Mouse (Mus musculus) thymus, adult 2 months (tissue): ENCODE data around the gene Glb1l2. TPM values are rescaled to one million over a fixed set of nuclear protein-coding genes. Genes with fewer than 3 reads are reported as not detected.

Source experiments
- DNase-seq: peaks from one replicate; pipeline ENCODE4 v3.0.0; 2021
- H3K27ac ChIP-seq: fragments of 200-500 bp; 2 replicates; pipeline ENCODE4 v1.5.1; 2012; ENCODE audit warnings: low read length, control low read depth; ENCODE audit not compliant: control insufficient read depth, insufficient read depth
- H3K27me3 ChIP-seq: fragments of 200-500 bp; 2 replicates; pipeline ENCODE4 v1.6.1; 2012; ENCODE audit warnings: mild to moderate bottlenecking, low read length, moderate library complexity, mixed read lengths; ENCODE audit not compliant: control insufficient read depth, insufficient read depth
- H3K36me3 ChIP-seq: fragments of 200-500 bp; 2 replicates; pipeline ENCODE4 v1.6.1; 2012; ENCODE audit warnings: mild to moderate bottlenecking, low read length, moderate library complexity; ENCODE audit not compliant: control insufficient read depth, insufficient read depth
- H3K4me1 ChIP-seq: fragments of 200-500 bp; replicated peaks from 2 replicates; pipeline ENCODE4 v1.6.1; 2012; ENCODE audit warnings: low read length; ENCODE audit not compliant: control insufficient read depth, insufficient read depth
- H3K4me3 ChIP-seq: fragments of 200-500 bp; 2 replicates; pipeline ENCODE4 v1.5.1; 2012; ENCODE audit warnings: mild to moderate bottlenecking, low read length, control low read depth, moderate library complexity; ENCODE audit not compliant: control insufficient read depth, insufficient read depth
- CTCF ChIP-seq: fragments of 200-500 bp; IDR thresholded peaks from 2 replicates; pipeline ENCODE4 v1.5.1; 2012; ENCODE audit warnings: mild to moderate bottlenecking, control low read depth, low read length, moderate library complexity, borderline replicate concordance; ENCODE audit not compliant: control insufficient read depth, poor library complexity, insufficient read depth; ENCODE audit errors: extremely low read depth
- POLR2A ChIP-seq: fragments of 200-500 bp; IDR thresholded peaks from 2 replicates; pipeline ENCODE4 v1.6.1; 2012; ENCODE audit warnings: mild to moderate bottlenecking, low read length, control low read depth, moderate library complexity; ENCODE audit not compliant: control insufficient read depth, poor library complexity, insufficient read depth; ENCODE audit errors: extremely low read depth
- WGBS: fragments of 180-500 bp; shearing (Covaris S2); methylation state at CpG from one replicate; pipeline ENCODE4 v1.1.7; 2018; 5-methylcytosine and 5-hydroxymethylcytosine counted together
- polyA plus RNA-seq: library from polyadenylated mRNA; depleted of rRNA; stranded (reverse); fragments of >200 nt; gene quantifications from 2 replicates; pipeline ENCODE4 v1.2.3, GENCODE M21; 2012

Gene Glb1l2
- polyA plus RNA-seq, 1 experiment = 3.9 TPM

DNA sequence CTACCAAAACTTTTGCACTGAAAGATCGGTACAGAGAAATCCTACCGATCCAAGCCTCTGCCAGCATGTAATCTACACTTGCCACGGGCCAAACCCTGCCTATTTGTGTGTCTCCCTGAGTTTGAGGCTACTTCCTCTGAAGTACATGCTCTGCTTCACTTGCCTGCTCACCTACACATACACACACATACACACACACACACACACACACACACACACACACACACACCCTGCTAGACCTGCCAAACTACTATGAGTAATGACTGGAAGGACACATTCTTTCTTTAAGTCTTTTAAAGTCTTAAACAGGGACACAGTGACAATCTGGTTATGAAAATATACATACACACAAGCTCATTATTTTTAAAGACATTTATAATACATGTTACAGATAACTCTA lies 8.1 kb downstream of the Glb1l2 start:
- 88% methylated on average over 3 of the region's 3 CpGs for WGBS
- Histone ChIP-seq H3K27ac (no peak overlapping the region), H3K4me3 (no peak overlapping the region), H3K27me3 (no peaks in the 10 kb centered on the region), H3K4me1 (no peaks in the 10 kb centered on the region), H3K36me3 (no peaks in the 10 kb centered on the region)
- DNase-seq = no peak
- TF ChIP-seq CTCF (no peak), POLR2A (no peak)

DNA sequence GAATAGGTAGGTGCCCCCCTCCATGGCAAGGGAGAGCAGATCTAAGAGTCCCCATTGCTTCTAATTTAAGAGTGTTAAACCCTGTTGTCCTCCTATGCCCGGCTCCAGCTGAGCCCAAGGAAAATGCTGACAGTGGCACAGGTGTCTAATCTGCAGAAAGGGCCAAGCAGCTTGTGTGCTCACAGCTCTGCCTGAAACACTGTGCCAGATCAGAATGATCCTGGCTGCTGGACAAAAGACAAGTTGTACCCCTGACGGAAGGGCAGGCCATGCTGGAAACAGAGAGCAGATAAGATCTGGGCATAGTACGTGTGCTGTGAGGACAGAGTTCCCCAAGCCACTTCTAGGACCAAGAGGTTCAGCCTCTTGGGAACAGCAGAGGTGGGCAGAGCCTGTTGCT lies 13.4 kb downstream of the Glb1l2 start:
- Histone ChIP-seq H3K27ac (no peak overlapping the region), H3K27me3 (no peaks in the 10 kb centered on the region), H3K36me3 (no peaks in the 10 kb centered on the region), H3K4me3 (no peak overlapping the region), H3K4me1 (no peaks in the 10 kb centered on the region)
- WGBS = 89% methylated on average over 3 of the region's 3 CpGs
- no peak for TF ChIP-seq POLR2A
- no peak for DNase-seq

DNA sequence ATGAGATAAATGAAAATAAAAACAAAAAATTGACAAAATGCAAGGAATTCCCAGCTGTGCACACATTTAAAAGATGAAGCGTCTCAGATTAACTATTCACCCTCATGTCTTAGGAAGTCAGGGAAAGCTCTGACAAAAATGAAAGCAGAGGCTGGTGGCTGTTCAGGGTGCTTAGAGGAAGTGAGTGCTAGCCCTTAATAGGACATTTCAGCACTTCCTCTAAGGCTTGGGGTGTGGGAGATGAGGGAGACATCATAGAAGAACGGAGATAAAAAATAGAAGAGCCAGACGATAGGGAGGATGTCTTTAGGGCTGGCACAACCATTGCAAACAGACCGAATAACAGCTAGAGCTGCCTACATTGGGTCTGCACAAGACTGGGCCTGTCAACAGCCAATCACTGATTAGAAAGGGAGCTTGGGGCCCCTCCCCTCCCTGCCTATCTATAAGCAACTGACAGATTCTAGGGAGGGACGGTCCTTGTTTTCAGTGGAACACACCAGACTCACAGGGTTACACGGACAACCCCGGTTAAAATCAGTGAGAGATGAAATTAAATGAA lies 22.8 kb downstream of the Glb1l2 start:
- 46% methylated on average over 7 of the region's 7 CpGs for WGBS
- Histone ChIP-seq H3K4me1 (no peaks in the 10 kb centered on the region), H3K27ac (no peak overlapping the region), H3K36me3 (no peaks in the 10 kb centered on the region), H3K4me3 (no peak overlapping the region), H3K27me3 (no peaks in the 10 kb centered on the region)
- TF ChIP-seq POLR2A (no peak), CTCF (no peak)
- DNase-seq = no peak

DNA sequence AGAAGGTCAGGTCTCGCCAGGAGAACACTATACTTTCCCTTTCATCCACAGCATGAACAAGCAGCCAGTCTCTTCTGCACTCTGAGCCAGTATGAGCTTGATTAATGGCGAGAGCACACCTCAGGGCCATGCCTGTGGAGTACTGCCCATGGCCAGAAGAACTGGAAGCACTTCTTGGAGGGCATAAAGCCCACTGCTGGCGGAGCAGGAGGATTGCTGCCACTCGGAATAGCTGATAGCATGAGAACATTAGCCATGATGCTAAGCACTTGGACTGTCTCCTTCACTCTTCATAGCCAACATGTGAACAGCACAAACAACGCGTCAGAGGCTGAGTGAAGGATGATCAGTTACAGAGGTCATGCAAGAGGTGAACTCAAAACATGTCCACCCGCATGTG lies 27.8 kb downstream of the Glb1l2 start:
- Histone ChIP-seq H3K27me3 (no peaks in the 10 kb centered on the region), H3K27ac (no peak overlapping the region), H3K36me3 (no peaks in the 10 kb centered on the region), H3K4me3 (no peak overlapping the region), H3K4me1 (no peaks in the 10 kb centered on the region)
- TF ChIP-seq CTCF (no peak), POLR2A (no peak)
- no peak for DNase-seq
- WGBS = 89% methylated on average over 7 of the region's 7 CpGs

DNA sequence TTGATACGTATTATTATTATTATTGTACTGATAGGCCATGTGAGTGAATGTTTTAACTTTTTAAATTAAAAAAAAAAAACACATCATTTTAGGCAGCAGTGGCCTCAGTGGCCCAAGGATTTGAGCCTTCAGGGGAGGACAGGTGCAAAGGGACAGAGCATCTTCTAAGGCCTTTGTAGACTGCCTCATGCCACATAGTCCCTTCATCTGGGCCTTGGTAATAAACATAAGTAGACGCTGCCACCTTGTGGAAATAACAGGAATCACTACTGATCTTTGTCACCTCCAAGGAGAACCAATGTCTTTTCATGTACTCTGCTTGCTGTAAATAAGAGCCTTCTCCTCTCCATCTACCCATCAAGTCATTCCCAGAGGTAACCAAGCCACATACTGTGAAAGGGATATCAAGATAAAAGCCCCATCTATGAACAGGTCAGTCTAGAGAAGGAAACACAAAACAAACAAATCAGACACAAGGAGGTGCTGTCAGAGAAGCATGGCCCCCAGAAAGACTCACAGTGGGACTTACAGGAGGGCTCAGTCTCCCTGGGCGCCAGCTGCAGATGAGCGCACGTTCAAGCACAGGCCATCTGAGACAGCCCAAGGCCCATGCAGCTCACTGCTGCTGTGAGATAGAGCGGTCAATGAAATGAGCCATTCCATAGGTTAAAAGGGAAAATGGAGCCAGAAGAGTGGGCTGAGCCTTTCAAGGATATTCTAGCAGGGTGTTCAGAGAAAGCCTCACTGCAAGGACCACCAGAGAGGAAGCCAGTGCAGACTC lies 30.0 kb downstream of the Glb1l2 start:
- no peak for DNase-seq
- Histone ChIP-seq H3K27me3 (no peaks in the 10 kb centered on the region), H3K36me3 (no peaks in the 10 kb centered on the region), H3K27ac (no peak overlapping the region), H3K4me3 (no peak overlapping the region), H3K4me1 (no peaks in the 10 kb centered on the region)
- no peak for TF ChIP-seq POLR2A
- no peak for TF ChIP-seq CTCF
- 71% methylated on average over 6 of the region's 6 CpGs for WGBS

DNA sequence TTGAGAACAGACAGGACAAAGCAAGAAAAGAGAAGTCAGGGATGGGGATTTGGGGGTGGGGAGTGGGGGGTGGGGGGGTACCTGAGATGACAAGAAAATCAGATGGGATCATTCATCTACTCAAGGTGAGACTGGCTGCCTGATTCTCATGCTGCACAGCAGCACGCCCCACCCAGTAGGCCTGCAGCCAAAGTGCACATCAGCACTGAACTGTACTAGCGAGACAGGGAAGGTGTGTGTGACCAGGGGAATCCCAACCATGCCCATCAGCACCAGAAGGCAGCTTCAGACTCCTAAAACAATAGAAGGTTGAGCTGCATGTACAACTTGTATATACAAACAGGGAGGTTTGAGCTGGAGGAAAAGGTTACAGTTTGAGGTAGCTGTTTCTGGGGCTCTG lies 30.6 kb downstream of the Glb1l2 start:
- DNase-seq = no peak
- Histone ChIP-seq H3K4me3 (no peak overlapping the region), H3K36me3 (no peaks in the 10 kb centered on the region), H3K27ac (no peak overlapping the region), H3K4me1 (no peaks in the 10 kb centered on the region), H3K27me3 (no peaks in the 10 kb centered on the region)
- 84% methylated on average over 2 of the region's 2 CpGs for WGBS
- no peak for TF ChIP-seq POLR2A
- TF ChIP-seq CTCF = no peak

DNA sequence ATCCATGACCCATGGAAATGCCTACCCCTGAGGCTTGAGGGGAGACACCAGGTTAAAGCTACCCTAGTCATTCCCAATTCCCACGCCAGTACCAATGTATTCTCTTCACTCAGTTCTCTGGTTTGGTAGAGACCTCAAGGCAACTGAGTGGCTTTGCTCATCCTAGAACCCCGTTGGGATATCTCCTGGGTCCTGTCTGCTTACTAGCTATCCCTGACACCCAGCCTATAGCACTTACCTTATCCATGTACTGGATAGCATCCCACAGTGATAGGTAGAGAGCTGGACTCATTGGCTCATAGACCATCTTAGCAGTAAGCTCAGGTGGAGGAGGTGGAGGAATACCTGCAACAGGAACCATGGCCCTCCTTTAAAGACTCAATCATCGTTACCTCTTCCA lies 38.1 kb downstream of the Glb1l2 start:
- no peak for DNase-seq
- WGBS = 86% methylated on average over 3 of the region's 3 CpGs

More for the DNA sequence above, 38.1 kb downstream of the Glb1l2 start:
- TF ChIP-seq CTCF (no peak), POLR2A (no peak)
- Histone ChIP-seq H3K27me3 (no peaks in the 10 kb centered on the region; the same call in 1 of the 2 replicates), H3K36me3 (no peaks in the 10 kb centered on the region), H3K4me3 (no peak overlapping the region), H3K27ac (no peak overlapping the region), H3K4me1 (no peaks in the 10 kb centered on the region)
